Mouse (Mus musculus): ENCODE data around the gene Morn1.

GRCm38 (mm10) chr4:155117396-155117978, 31.1 kb downstream of the Morn1 start:
- TF ChIP-seq CTCF (IDR thresholded peaks at IDR 0.05; ENCODE audit: insufficient read depth, low read length) = no peak
- no peak for TF ChIP-seq POLR2A (IDR thresholded peaks at IDR 0.05; ENCODE audit: borderline replicate concordance, extremely low read depth, low read depth, low read length)

Measured in lung, adult 2 months (tissue).